Mouse (Mus musculus): ENCODE data around the gene Sdk1.

Gene Sdk1

GRCm38 (mm10) chr5:142150756-142151155 is 909.5 kb downstream of the Sdk1 start:
- no peak for DNase-seq

DNA sequence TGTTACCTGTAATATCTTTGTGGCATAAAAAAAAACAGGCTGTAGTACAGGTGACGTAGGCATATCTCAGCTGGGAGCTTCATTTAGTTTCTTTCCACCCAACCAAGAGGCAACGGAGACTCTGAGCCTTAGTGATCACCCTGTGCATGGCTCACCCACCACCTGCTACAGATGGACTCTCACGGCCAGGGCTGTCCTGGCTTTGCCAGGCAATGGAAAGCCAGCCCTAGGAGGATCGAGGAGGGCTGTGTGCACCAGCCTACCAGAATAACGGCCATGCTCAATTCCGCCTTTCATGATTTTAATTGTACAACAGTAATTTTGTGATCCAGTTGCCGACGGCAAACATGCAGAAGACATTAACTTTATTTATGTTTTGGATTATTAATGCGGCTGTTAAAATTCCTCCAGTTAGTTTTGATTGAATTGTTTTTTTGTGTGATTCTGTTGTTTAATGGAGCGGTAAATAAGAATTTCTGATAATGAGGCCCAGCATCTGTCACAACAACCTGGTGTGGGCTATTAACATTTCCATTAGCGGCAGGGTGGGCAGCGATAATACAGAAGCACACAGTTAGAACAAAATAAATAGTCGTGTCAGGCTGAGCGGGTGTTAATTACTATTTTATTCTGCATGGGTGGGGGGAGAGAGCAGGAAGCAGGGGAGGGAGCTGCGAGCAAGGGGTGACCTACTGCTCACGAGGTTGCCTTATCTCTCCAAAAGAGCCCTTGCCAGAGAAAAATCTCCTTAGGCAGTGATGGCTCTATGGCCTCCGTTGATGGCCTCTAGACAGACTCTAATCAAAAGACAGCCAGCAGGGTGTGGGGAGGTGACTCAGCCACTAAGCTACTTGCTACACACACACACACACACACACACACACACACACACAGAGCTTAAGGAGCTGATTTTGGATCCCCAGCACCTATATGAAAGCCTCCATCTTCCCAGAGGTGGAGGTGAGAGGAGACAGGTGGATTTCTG is 915.9 kb downstream of the Sdk1 start:
- DNase-seq = peak; percentile 21 to 48

DNA sequence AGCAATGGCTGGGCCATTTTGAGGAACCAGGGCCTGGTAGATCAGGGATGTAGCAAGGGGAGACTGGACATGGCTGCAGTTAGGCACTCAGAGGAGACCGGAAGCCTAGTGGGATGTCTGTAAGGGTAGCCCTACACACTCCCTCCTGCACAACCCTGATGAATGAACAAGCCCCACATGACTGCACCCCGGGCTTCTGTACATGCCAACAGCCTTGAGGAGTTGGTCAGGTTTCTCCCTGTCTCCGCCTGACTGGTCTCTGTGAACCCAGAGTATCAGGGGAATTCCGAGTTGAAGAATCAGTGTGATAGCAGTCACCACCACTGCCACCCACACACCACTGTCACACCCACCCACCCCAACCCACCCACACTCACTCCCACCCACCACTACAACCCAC is 922.2 kb downstream of the Sdk1 start:
- DNase-seq = no peak

DNA sequence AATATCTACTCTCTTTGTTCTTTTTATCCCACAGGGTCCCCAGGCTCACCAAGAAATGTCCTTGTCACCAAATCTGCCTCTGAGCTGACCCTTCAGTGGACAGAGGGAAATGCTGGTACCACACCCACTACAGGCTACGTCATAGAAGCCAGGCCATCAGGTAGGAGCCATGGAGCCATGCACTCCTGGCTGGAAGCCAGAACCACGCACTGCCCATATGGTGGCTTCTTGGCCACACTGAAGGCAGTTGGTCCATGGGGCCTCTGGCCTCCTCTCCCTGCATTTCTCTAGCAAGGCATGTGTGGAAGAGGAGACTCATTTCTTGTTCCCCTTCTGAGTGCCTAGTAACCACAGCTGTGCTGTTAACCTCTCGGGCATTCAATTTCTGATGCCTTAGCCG is 932.3 kb downstream of the Sdk1 start:
- no peak for DNase-seq

DNA sequence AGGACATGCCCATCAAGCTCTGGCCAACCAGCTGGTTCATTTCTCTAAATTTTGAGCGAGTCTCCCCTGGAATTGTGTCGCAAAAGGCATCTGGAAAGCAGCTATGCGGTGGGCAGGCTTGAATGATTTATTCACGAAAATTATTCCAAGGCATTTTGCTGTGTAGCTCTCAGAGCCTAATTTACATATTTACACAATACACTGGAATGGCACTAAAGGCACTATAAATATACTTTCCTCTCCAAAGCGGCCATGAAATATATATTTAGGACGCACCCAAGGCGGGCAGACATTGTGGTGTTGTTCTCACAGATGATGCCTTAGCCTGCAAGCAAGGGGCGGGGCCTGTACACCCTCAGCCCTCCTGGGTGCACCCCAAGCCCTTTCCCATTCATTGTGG is 936.9 kb downstream of the Sdk1 start:
- no peak for DNase-seq

DNA sequence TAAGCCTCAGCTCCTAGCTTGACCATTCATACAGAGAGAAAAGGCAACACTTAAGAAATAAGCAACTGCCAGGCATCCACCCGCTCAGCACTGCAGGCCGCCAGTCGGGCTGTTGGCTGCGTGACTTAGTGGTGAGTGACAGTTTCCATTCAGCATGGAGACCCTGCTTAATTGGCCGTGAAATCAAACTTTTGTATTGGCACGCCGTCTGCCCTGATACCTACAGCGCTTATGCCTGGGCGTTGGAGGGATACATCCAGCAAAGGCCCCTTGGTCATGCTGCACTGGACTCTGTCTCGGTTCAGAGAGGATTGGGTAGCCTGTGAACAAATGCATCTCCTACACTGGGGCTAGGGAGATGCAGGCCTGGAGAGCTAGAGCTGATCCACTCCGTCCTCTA is 938.0 kb downstream of the Sdk1 start:
- peak; percentile 23 to 42 for DNase-seq

DNA sequence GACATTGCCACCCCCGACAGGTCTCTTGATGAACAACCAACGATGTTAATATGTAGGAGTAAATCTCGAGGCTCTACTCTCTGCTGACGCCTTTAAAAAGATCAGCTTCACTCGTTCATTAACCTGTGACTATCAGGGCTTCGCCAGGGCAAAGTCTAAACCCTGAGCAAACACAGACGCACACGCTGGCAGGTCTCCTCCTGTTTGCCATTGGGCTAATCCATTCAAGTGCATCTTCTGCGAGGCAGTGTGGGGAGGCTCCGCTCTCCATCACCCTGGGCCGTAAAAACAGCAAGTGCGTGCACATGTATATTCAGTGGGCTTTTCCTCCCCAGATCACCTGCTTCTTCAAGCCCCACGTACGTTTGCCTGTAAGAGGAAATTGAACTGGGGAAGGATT is 940.6 kb downstream of the Sdk1 start:
- peak; percentile 24 to 51 for DNase-seq

- no peak for DNase-seq
These were observed 947.5 kb downstream of the Sdk1 start for GRCm38 (mm10) chr5:142188765-142189164.

- no peak for DNase-seq
These were observed 968.6 kb downstream of the Sdk1 start for GRCm38 (mm10) chr5:142209911-142210310.

GRCm38 (mm10) chr5:142212252-142212651 is 971.0 kb downstream of the Sdk1 start:
- no peak for DNase-seq

- peak; percentile 32 to 41 for DNase-seq
These were observed 974.7 kb downstream of the Sdk1 start for GRCm38 (mm10) chr5:142215981-142216380.

DNA sequence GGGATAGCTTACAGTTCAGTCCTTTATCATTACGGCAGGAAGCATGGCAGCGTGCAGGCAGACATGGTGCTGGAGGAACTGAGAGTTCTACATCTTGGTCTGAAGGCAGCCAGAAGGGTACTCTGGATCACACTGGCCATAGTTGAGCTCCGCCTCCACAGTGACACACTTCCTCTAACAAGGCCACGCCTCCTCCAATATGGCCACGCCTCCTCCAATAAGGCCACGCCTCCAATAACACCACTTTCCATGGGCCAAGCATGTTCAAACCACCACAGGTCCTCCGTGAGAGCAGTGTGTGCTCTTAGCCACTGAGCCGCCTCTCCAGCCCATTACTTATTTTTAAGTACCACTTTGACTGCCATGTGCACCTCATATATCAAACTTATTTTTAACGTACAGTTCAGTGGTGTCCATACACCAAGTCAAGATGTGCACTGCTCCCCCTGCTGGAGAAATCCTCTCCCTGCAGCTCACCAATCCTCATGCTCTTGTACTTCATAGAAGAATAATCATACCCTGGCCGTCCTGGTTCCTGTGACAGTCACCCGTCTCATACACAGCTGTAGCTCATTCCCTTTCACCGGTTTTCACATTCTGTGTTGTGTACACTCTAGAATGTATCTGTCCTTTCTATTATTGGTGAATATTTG is 979.7 kb downstream of the Sdk1 start:
- DNase-seq = no peak

- peak; percentile 69 to 83 for DNase-seq
These were observed 987.9 kb downstream of the Sdk1 start for GRCm38 (mm10) chr5:142228957-142229810.

DNA sequence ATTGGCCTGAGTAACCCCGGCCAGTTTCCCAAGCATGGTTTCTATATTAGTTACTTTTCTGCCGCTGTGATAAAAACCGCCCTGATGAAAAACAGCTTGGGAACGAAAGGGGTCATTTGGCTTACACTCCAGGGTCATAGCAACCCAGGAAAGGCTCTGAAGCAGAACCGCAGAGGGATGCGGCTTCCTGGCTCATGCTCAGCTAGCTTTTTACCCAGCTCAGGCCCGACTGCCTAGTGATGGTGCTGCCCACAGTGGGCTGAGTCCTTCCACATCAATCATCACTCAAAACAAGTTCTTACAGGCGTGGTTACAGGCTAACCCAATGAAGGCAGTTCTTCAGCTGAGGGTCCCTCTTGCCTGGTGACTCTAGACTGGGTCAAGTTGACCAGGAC is 988.5 kb downstream of the Sdk1 start:
- DNase-seq = peak; percentile 34 to 53

DNA sequence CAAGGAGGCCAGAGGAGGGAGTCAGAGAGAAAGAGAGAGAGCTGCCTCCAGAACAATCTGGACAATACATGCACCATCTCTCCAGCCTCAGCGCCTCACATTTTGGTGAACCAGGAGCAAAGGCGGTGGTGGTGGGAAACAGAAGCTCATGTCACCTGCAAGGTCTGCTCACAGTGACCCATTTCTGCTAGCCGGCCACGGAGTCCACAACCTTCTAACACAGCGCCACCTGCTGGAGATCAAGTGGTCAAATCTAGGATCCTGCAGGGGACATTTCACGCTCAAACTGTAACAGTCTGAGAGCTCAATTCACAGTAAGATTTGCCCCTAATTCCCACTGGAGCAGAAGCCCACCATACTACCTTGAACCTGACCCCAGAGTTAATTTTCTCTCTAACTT is 999.0 kb downstream of the Sdk1 start:
- DNase-seq = no peak

DNA sequence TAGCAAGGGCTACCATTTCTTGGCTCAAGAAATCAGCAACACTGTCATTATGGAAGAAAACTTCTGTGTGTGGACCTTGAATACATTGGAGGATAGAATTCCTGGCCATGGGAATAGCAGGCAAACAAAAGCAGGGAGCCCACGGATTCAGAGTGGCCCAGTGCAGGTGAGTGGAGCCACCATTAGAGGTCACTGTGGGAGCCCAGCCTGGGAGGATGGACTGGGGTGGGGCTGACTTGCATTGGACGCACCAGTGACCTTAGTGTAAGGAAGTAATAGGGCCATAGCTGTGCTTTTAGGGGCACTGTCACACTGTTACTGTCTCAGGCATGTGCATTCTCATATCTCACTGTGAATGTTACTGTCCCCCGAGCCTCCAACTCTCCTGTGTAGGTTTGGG is 1001.3 kb downstream of the Sdk1 start:
- peak; percentile 22 to 24 for DNase-seq

GRCm38 (mm10) chr5:142243069-142243468 is 1001.8 kb downstream of the Sdk1 start:
- DNase-seq = no peak

- no peak for DNase-seq
These were observed 1014.9 kb downstream of the Sdk1 start for GRCm38 (mm10) chr5:142256231-142256630.

GRCm38 (mm10) chr5:142258716-142259115 is 1017.4 kb downstream of the Sdk1 start:
- no peak for DNase-seq

DNA sequence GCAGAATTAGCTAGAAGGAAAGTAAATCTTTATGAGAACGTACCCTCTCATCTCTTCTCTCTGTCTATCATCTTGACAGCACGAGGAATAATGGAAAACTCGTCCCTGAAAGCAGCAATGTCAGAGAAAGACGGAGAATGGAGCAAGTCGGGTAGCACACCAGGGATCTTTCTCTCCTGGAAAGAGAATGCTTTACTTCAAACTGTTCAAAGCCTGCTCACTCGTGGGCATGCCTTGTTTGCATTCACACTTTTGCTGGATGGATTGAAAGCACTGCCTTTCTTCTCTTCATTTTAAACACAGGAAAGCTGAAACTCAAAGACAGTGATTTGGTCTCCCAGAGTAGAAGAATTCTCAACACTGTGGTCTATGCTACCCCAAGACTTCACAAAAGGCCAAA is 1020.8 kb downstream of the Sdk1 start:
- no peak for DNase-seq
